Mouse (Mus musculus): ENCODE results near the gene Lyz2. TPM values are rescaled to one million over a fixed set of nuclear protein-coding genes. Genes with fewer than 3 reads are reported as not detected.
"Not testable (repeated sequence)": the region's sequence is repeated elsewhere in the genome, so short reads cannot be mapped to it uniquely, and the experiment has no call there.

Gene Lyz2
- polyA plus RNA-seq, 1 experiment from 2014 or later, result 31.6 TPM

DNA sequence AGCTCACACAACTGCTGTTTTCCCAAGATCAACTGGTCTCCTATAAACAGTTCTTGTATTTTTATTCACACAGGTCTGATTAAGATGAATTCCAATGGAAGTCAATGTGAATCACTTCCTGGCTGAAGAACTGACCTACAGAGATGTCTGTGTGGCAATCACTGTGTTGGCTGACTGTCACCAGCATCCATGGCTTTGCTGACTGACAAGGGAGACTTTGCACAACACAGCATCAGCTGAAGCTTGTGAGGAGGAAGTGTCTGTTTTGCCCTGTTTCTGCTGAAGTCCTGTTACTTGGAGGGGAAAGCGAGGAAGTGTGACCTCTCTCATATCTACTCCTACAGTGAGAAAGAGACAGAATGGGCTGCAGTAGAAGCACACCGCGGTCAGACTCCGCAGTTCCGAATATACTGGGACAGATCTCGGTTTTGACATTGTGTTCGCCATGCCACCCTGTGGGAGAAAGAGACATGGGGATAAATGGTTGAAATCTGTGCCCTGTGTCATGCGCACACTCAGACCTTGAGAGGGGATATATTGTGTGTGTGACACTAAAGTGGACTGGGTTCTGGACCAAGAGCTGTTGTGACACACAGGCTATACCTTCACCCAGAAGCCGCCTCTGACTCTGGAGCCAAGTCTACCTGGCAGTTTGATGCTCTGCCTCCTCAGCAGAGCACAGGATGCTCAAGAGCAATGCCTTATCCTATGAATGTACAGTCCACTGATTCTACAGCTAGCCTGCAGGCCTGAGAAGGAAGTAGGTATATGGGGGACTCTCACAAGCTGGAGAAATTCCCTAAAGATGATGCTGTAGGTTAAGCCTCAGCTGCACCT is 6.3 kb upstream of the Lyz2 start:
- no peak overlapping the region for H3K27ac ChIP-seq (replicated peaks; ENCODE audit: low read depth, low read length)
- no peak overlapping the region for H3K9ac ChIP-seq (replicated peaks; ENCODE audit: low read length)
- WGBS, result 93% methylated on average over 9 of the region's 9 CpGs

DNA sequence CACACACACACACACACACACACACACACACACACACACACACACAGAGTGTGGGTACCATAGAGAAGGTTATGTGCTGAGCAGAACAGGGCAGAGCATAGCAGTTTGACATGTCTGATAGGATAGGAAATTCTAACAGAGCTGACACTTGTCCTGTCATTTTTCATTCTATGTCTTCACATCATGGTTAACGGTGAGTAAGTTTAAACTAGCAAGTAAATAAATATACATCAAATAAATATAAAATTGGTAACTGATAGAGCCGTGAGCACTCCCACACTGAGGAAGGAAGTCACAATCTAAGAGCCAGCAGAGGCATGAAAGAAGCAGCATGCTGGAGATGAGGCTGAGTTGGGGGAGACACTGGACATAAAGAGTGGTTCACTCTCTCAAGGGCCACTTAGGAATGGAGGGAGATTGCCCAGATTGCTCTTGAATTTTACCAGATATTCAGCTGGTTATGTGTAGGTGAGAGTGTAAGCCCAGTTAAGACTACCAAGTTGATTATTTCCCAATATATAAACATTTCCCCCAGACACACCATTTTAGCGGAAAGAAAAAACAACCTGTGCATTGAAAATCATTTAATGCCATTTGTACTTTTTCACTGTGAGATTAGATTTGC is 5.2 kb upstream of the Lyz2 start:
- H3K27me3 ChIP-seq (ENCODE audit: control insufficient read depth, insufficient read depth, low read length), result no peaks in the 10 kb centered on the region
- DNase-seq (no peak), ATAC-seq (ENCODE audit: low FRiP score, low TSS enrichment) (no peak)
- no peak overlapping the region for H3K4me2 ChIP-seq (ENCODE audit: low read length)
- H3K27ac ChIP-seq (replicated peaks; ENCODE audit: low read depth, low read length), result no peak overlapping the region
- no peaks in the 10 kb centered on the region for H3K4me1 ChIP-seq (ENCODE audit: control insufficient read depth, insufficient read depth, low read length)
- H3K4me3 ChIP-seq (replicated peaks; ENCODE audit: low read depth, low read length), result no peak overlapping the region
- WGBS, result 90% methylated on average over 3 of the region's 3 CpGs
- H3K36me3 ChIP-seq (ENCODE audit: control insufficient read depth, insufficient read depth, low read length), result no peaks in the 10 kb centered on the region
- no peak overlapping the region for H3K9ac ChIP-seq (replicated peaks; ENCODE audit: low read length)
- no peaks in the 10 kb centered on the region for H3K9me3 ChIP-seq (ENCODE audit: control insufficient read depth, low read length)

More for the DNA sequence above, 6.3 kb upstream of the Lyz2 start:
- DNase-seq, result no peak
- Histone ChIP-seq H3K36me3 (ENCODE audit: control insufficient read depth, insufficient read depth, low read length) (no peaks in the 10 kb centered on the region), H3K4me2 (ENCODE audit: low read length) (no peak overlapping the region), H3K27me3 (ENCODE audit: control insufficient read depth, insufficient read depth, low read length) (no peaks in the 10 kb centered on the region), H3K9me3 (ENCODE audit: control insufficient read depth, low read length) (no peaks in the 10 kb centered on the region), H3K4me3 (replicated peaks; ENCODE audit: low read depth, low read length) (no peak overlapping the region), H3K4me1 (ENCODE audit: control insufficient read depth, insufficient read depth, low read length) (no peaks in the 10 kb centered on the region)
- ATAC-seq (ENCODE audit: low FRiP score, low TSS enrichment), result no peak

DNA sequence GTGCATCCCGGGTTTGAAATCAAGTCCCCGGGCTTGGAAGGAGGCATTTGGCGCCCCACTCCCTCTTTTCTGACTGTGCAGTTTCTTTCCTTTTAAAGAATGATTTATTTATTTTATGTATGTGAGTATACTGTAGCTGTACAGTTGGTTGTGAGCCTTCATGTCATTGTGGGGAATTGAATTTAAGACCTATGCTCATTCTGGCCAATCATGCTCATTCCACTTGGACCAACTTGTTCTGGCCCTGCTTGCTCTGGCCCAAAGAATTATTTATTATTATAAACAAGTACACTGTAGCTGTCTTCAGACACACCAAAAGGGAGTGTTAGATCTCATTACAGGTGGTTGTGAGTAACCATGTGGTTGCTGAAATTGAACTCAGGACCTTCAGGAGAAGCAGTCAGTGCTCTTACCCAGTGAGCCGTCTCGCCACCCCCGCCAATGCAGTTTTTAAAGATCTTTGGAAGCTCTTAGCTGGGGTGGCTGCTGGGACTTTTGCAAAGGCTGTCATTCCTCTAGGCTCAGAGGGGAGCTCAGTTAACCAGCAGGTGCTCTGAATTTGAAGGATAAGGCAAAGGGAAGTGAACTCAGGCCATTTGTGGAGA is 4.3 kb upstream of the Lyz2 start:
- Histone ChIP-seq H3K36me3 (ENCODE audit: control insufficient read depth, insufficient read depth, low read length) (no peaks in the 10 kb centered on the region), H3K27me3 (ENCODE audit: control insufficient read depth, insufficient read depth, low read length) (no peaks in the 10 kb centered on the region), H3K27ac (replicated peaks; ENCODE audit: low read depth, low read length) (no peak overlapping the region), H3K4me3 (replicated peaks; ENCODE audit: low read depth, low read length) (no peak overlapping the region), H3K9me3 (ENCODE audit: control insufficient read depth, low read length) (no peaks in the 10 kb centered on the region), H3K4me1 (ENCODE audit: control insufficient read depth, insufficient read depth, low read length) (no peaks in the 10 kb centered on the region), H3K4me2 (ENCODE audit: low read length) (no peak overlapping the region), H3K9ac (replicated peaks; ENCODE audit: low read length) (no peak overlapping the region)
- no peak for DNase-seq
- 95% methylated on average over 6 of the region's 6 CpGs for WGBS
- no peak for ATAC-seq (ENCODE audit: low FRiP score, low TSS enrichment)

DNA sequence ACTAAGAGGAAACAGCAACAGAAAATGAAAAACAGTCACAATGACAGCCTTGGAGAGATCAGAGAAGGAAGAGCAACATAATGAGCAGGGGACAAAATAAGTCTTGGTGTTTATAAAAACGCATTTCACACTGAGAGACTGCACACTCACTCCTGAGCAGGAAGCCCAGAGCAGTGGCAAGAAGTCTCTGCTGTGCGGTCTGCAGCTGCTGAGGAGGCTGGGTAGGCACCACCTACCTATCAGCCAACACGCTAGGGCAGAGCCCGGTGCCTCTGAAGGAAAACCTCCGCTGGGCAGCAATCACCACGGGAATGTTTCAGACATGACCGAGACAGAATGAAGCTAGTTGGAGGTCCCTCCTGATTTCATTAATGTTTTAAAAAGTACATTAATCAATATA is 3.5 kb upstream of the Lyz2 start:
- 90% methylated on average over 3 of the region's 7 CpGs for WGBS
- not testable (repeated sequence) for ATAC-seq (ENCODE audit: low FRiP score, low TSS enrichment); H3K9me3 ChIP-seq (ENCODE audit: control insufficient read depth, low read length); H3K36me3 ChIP-seq (ENCODE audit: control insufficient read depth, insufficient read depth, low read length); H3K4me2 ChIP-seq (ENCODE audit: low read length); H3K4me1 ChIP-seq (ENCODE audit: control insufficient read depth, insufficient read depth, low read length); H3K9ac ChIP-seq (replicated peaks; ENCODE audit: low read length); DNase-seq; H3K27me3 ChIP-seq (ENCODE audit: control insufficient read depth, insufficient read depth, low read length); H3K27ac ChIP-seq (replicated peaks; ENCODE audit: low read depth, low read length); H3K4me3 ChIP-seq (replicated peaks; ENCODE audit: low read depth, low read length)

DNA sequence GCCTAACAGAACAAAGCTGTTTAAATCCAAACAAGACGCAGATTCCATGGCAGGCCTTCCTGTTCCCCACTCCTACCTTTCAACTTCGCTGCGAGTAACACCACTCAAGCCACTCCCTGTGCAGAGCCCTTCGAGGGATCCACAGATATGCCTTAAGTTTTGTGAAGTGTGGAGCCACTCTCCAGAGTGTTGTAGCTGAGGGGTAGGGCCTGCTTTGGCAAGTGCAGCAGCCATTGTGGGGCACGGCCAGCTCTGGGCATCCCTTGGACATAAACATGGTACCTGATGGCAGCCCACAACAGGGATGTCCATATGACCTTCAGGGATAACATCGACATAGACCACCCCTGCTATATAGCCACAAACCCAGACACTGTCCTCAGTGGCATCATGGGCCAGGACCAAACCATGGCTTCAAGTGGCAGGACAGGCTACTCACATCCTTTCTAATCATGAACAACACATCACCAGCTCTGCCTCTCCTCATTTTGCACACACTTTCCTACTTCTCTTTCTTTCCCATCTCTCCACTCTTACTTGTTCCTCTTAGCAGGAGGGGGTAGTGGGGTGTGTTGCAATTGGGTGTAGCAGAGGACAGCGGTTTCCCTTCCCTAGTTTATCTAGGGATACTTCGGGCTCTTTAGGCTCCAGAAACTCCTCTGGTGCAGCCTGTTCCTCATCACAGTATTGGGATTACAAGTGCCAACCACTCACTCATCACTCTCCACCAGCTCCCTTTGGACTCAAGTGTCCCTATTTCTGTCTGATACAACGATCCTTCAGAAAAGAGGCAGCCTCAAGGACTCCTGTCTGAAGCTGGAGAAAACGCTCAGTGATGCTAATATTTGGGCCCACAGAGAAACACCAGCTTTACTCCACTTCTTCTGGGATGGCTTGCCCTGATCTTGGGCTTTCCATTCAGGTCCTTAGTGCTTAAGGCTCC is 2.7 kb upstream of the Lyz2 start:
- H3K4me3 ChIP-seq (replicated peaks; ENCODE audit: low read depth, low read length), result no peak overlapping the region
- no peaks in the 10 kb centered on the region for H3K9me3 ChIP-seq (ENCODE audit: control insufficient read depth, low read length)
- H3K36me3 ChIP-seq (ENCODE audit: control insufficient read depth, insufficient read depth, low read length), result no peaks in the 10 kb centered on the region
- no peak overlapping the region for H3K9ac ChIP-seq (replicated peaks; ENCODE audit: low read length)
- H3K4me2 ChIP-seq (ENCODE audit: low read length), result no peak overlapping the region
- no peaks in the 10 kb centered on the region for H3K27me3 ChIP-seq (ENCODE audit: control insufficient read depth, insufficient read depth, low read length)
- DNase-seq (no peak), ATAC-seq (ENCODE audit: low FRiP score, low TSS enrichment) (no peak)
- no peak overlapping the region for H3K27ac ChIP-seq (replicated peaks; ENCODE audit: low read depth, low read length)
- H3K4me1 ChIP-seq (ENCODE audit: control insufficient read depth, insufficient read depth, low read length), result no peaks in the 10 kb centered on the region
- 88% methylated on average over 10 of the region's 10 CpGs for WGBS

DNA sequence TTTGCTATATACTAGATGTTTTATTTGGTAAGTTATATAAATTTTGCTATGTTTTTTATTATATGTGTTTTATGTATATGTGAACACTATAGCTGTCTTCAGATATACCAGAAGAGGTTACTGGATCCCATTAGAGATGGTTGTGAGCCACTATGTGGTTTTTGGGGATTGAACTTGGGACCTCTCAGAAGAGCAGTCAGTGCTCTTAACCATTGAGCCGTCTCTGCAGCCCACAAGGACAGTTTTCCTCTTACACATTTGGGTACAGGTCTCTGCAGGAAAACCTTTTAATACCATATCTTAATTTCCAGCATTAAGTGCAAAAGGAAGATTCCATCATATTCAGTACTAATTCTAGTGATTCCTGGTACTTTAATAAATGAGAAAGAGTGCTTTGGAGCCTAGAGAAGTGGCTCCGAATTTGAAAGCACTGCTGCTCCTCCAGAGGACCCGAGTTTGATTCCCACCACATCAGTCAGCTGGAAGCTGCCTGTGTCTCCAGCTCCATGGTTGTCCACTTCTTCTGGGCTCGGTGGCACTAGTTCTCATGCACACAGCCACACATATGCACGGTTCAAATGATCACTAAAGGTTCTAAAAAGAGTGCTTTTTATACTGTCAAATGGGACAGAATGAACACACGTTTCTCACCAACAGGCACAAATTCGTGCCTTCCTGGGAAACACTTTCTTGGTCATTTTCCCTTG is 1.9 kb upstream of the Lyz2 start:
- no peaks in the 10 kb centered on the region for H3K36me3 ChIP-seq (ENCODE audit: control insufficient read depth, insufficient read depth, low read length)
- DNase-seq (no peak), ATAC-seq (ENCODE audit: low FRiP score, low TSS enrichment) (no peak)
- H3K4me1 ChIP-seq (ENCODE audit: control insufficient read depth, insufficient read depth, low read length), result no peaks in the 10 kb centered on the region
- H3K27me3 ChIP-seq (ENCODE audit: control insufficient read depth, insufficient read depth, low read length), result no peaks in the 10 kb centered on the region
- H3K9me3 ChIP-seq (ENCODE audit: control insufficient read depth, low read length), result no peaks in the 10 kb centered on the region
- WGBS, result 82% methylated on average over 7 of the region's 7 CpGs
- no peak overlapping the region for H3K4me3 ChIP-seq (replicated peaks; ENCODE audit: low read depth, low read length)
- H3K9ac ChIP-seq (replicated peaks; ENCODE audit: low read length), result no peak overlapping the region
- no peak overlapping the region for H3K27ac ChIP-seq (replicated peaks; ENCODE audit: low read depth, low read length)
- no peak overlapping the region for H3K4me2 ChIP-seq (ENCODE audit: low read length)

DNA sequence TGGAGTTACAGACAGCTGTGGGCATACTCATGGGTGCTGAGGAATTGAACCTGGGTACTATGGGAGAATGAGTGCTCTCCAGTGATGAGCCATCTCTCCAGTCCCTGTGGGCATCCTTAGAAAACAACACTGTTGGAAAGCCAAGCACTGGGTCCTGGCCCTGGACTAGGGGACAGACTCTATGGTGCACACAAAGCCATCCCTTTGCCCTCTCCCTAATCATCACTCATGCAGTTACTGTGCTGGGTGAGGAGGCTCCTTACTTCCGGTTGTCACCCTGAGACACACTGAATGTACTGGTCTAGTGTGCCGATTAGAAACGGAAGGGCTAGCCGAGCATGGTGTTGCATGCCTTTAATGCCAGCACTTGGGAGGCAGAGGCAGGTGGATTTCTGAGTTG is 1.1 kb upstream of the Lyz2 start:
- not testable (repeated sequence) for H3K27me3 ChIP-seq (ENCODE audit: control insufficient read depth, insufficient read depth, low read length); H3K9me3 ChIP-seq (ENCODE audit: control insufficient read depth, low read length); H3K4me2 ChIP-seq (ENCODE audit: low read length); H3K36me3 ChIP-seq (ENCODE audit: control insufficient read depth, insufficient read depth, low read length); H3K9ac ChIP-seq (replicated peaks; ENCODE audit: low read length); ATAC-seq (ENCODE audit: low FRiP score, low TSS enrichment); H3K4me3 ChIP-seq (replicated peaks; ENCODE audit: low read depth, low read length); DNase-seq; H3K4me1 ChIP-seq (ENCODE audit: control insufficient read depth, insufficient read depth, low read length); H3K27ac ChIP-seq (replicated peaks; ENCODE audit: low read depth, low read length)
- WGBS, result 89% methylated on average over 4 of the region's 4 CpGs

DNA sequence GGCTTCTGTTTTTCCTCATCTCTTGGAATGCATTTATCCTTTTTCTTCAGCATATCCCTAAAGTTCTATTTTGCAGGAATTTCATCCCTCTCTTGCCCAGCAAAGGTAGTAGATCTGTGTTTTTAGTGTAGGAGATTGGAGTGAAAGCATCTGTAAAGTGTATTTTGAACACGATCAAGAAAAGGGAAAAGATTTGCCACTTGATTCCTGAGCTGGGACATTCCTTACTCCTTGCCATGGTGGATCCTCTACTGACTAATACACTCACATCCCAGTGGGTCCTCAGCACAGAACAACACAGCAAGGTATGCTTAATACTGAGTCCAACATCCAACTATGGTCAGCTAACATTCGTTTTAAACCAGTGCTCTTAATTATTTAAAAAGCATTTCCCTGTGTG is 430 bp upstream of the Lyz2 start:
- no peaks in the 10 kb centered on the region for H3K27me3 ChIP-seq (ENCODE audit: control insufficient read depth, insufficient read depth, low read length)
- H3K4me2 ChIP-seq (ENCODE audit: low read length), result no peak overlapping the region
- no peak overlapping the region for H3K27ac ChIP-seq (replicated peaks; ENCODE audit: low read depth, low read length)
- H3K9ac ChIP-seq (replicated peaks; ENCODE audit: low read length), result no peak overlapping the region
- H3K4me1 ChIP-seq (ENCODE audit: control insufficient read depth, insufficient read depth, low read length), result no peaks in the 10 kb centered on the region
- ATAC-seq (ENCODE audit: low FRiP score, low TSS enrichment) (no peak), DNase-seq (no peak)
- 88% methylated on average over 2 of the region's 2 CpGs for WGBS
- no peaks in the 10 kb centered on the region for H3K36me3 ChIP-seq (ENCODE audit: control insufficient read depth, insufficient read depth, low read length)
- no peaks in the 10 kb centered on the region for H3K9me3 ChIP-seq (ENCODE audit: control insufficient read depth, low read length)
- no peak overlapping the region for H3K4me3 ChIP-seq (replicated peaks; ENCODE audit: low read depth, low read length)

All from midbrain, embryonic 14.5 days (tissue).